Mouse (Mus musculus) kidney, embryonic 14.5 days (tissue): ENCODE results near the gene Ppp1r9a. TPM values are rescaled to one million over a fixed set of nuclear protein-coding genes. Genes with fewer than 3 reads are reported as not detected.

ENCODE experiments used
- ATAC-seq: fragments of 200-750 bp; cut with Nextera tagmentation; 2 replicates; pipeline ENCODE4 v1.8.0; 2017; ENCODE audit warnings: moderate number of reproducible peaks, mild to moderate bottlenecking, moderate TSS enrichment, moderate library complexity; ENCODE audit not compliant: low FRiP score, low TSS enrichment
- H3K27ac ChIP-seq: fragments of 300-500 bp; sonication (generic); 2 replicates; pipeline ENCODE4 v1.5.1; 2014; ENCODE audit warnings: low read depth, mild to moderate bottlenecking, low read length, moderate library complexity, mixed read lengths
- H3K27me3 ChIP-seq: fragments of 300-500 bp; sonication (generic); 2 replicates; pipeline ENCODE4 v1.6.1; 2014; ENCODE audit warnings: mild to moderate bottlenecking, low read length; ENCODE audit not compliant: control insufficient read depth, insufficient read depth
- H3K36me3 ChIP-seq: fragments of 300-500 bp; sonication (generic); 2 replicates; pipeline ENCODE4 v1.6.1; 2014; ENCODE audit warnings: low read length, mixed read lengths; ENCODE audit not compliant: control insufficient read depth, insufficient read depth
- H3K4me1 ChIP-seq: fragments of 300-500 bp; sonication (generic); 2 replicates; pipeline ENCODE4 v1.6.1; 2014; ENCODE audit warnings: low read length, mixed read lengths; ENCODE audit not compliant: control insufficient read depth, insufficient read depth
- H3K4me2 ChIP-seq: fragments of 300-500 bp; sonication (generic); replicated peaks from 2 replicates; pipeline ENCODE4 v1.6.1; 2014; ENCODE audit warnings: low read depth, mild to moderate bottlenecking, low read length
- H3K4me3 ChIP-seq: fragments of 300-500 bp; sonication (generic); 2 replicates; pipeline ENCODE4 v1.5.1; 2014; ENCODE audit warnings: mild to moderate bottlenecking, low read length
- H3K9ac ChIP-seq: fragments of 300-500 bp; sonication (generic); 2 replicates; pipeline ENCODE4 v1.6.1; 2014; ENCODE audit warnings: low read depth, mild to moderate bottlenecking, low read length, moderate library complexity
- H3K9me3 ChIP-seq: fragments of 300-500 bp; sonication (generic); 2 replicates; pipeline ENCODE4 v1.6.1; 2016; ENCODE audit warnings: low read length; ENCODE audit not compliant: control insufficient read depth
- WGBS: fragments of 180-500 bp; shearing (Covaris S2); extraction: QIAGEN DNeasy Blood & Tissue Kit; methylation state at CpG from one replicate; pipeline ENCODE4 v1.1.7; 2014; 5-methylcytosine and 5-hydroxymethylcytosine counted together
- polyA plus RNA-seq: library from polyadenylated mRNA; unstranded; fragments of >200 nt; fragmentation: Nextera tagmentation; extraction: Ambion mirVana; gene quantifications from 2 replicates; pipeline ENCODE4 v1.2.1, GENCODE M21; 2014

The Ppp1r9a gene
- polyA plus RNA-seq, 1 experiment from 2014 or later, result 28.8 TPM

DNA sequence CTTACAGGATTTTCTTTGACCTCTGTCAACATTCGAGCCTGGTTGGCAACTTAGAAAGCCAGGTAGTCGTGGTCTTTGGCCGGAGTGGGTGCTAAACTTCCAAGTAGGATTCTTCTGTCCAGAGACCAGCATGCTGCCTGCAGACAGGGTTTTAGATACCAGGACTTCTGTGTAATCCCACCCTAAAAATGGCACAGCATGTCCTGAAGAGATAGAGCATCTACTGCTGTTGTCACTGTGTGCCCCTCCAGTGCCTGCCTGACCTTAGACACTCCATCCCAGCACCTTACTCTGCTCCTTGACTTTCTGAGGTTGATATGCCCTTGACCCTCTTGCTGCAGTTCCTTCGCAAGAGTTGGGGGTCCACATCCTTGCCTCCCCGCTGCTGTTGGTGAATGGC, 127.2 kb downstream of the Ppp1r9a start:
- 66% methylated on average over 5 of the region's 5 CpGs for WGBS
- ATAC-seq, result no peak
- Histone ChIP-seq H3K36me3 (no peaks in the 10 kb centered on the region), H3K4me1 (peaks cover 16% of the 10 kb centered on the region; the same call in 1 of the 2 replicates), H3K27me3 (no peaks in the 10 kb centered on the region), H3K27ac (no peak overlapping the region), H3K4me3 (no peak overlapping the region), H3K9me3 (no peaks in the 10 kb centered on the region), H3K9ac (no peak overlapping the region), H3K4me2 (no peak overlapping the region)

DNA sequence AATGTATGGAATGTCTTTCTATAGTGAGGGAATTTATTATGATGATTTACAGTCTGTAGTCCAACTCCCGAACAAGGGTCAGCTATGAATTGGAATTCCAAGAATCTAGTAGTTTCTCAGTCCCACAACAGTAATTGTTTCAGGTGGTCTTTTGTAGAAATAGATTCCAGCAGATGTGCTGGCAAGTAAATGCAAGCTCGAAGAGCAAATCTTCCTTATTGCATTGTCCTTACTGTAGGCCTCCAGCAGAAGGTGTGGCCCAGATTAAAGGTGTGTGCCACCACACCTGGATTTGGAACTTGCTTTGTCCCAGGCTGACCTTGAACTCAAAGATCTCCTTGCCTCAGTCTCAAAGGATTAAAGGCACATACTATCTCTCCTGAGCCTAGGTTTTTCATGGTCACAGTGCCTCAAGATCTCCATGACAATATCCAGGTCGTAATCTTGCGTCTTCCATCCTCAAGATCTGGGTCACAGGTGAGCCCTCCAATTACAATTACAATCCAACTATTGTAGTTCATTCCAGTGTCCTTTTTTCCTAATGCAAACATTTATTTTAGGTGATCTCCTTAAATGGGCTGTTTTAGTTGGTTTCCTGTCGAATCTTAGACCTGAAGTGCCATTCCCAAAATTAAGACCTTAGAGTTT, 130.4 kb downstream of the Ppp1r9a start:
- Histone ChIP-seq H3K36me3 (no peaks in the 10 kb centered on the region), H3K27me3 (no peaks in the 10 kb centered on the region), H3K4me2 (no peak overlapping the region), H3K27ac (no peak overlapping the region), H3K9me3 (no peaks in the 10 kb centered on the region), H3K9ac (no peak overlapping the region), H3K4me1 (peaks cover 16% of the 10 kb centered on the region; the same call in 1 of the 2 replicates), H3K4me3 (no peak overlapping the region)
- 83% methylated on average over 5 of the region's 5 CpGs for WGBS
- ATAC-seq, result no peak

DNA sequence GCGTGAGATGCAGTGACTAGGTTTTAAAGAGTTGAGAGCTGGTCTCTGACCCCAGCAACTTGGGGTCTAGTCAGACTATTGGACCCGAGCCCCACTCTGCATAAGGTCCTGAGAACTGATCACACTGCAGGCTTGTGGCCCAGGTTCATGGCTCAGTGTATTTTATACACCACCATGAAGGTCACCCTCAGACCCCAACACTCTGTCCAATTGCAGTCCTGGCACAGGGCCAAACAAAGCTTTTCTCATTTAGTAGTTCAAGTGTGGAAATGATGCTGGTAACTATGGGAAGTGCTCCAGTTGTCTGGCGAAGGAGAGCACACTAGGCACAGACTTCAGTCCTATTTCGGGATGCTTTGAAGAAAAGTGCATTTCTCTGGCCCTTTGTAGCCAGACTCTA, 134.5 kb downstream of the Ppp1r9a start:
- no peak overlapping the region for H3K4me3 ChIP-seq
- H3K9ac ChIP-seq, result no peak overlapping the region
- ATAC-seq, result 0 out of 2 replicates have a peak, but pooled peaks have one; percentile 65
- H3K36me3 ChIP-seq, result no peaks in the 10 kb centered on the region
- H3K9me3 ChIP-seq, result no peaks in the 10 kb centered on the region
- no peaks in the 10 kb centered on the region for H3K4me1 ChIP-seq
- H3K27me3 ChIP-seq, result no peaks in the 10 kb centered on the region
- 70% methylated on average over 4 of the region's 4 CpGs for WGBS
- no peak overlapping the region for H3K27ac ChIP-seq
- H3K4me2 ChIP-seq, result no peak overlapping the region

DNA sequence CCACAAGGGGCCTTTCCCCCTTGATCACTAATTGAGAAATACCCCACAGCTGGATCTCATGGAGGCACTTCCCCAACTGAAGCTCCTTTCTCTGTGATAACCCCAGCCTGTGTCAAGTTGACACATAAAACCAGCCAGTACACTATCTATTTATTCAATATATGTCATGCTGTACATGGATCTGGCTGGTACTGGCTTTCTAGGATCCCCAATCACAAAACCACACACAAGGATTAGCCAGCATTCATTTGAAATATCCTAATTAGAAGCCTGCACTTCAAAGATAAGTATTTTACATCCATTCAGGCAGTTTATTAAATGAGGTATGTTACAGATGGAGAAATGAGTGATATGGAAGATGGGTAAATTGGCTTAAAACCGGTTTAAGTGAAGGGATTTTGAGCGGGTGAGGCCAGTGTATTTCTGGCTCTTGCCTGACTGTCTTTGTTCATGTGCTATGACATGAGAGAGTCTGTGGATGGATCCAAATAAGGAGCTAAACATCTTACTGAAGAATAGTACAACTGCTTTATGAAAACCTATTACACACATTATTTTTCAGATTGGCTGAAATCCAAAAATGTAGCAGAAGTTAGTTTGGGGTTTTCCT, 135.5 kb downstream of the Ppp1r9a start:
- H3K4me2 ChIP-seq, result no peak overlapping the region
- no peak for ATAC-seq
- H3K27ac ChIP-seq, result no peak overlapping the region
- H3K9me3 ChIP-seq, result no peaks in the 10 kb centered on the region
- no peaks in the 10 kb centered on the region for H3K4me1 ChIP-seq
- no peaks in the 10 kb centered on the region for H3K27me3 ChIP-seq
- H3K36me3 ChIP-seq, result no peaks in the 10 kb centered on the region
- 86% methylated on average over 2 of the region's 2 CpGs for WGBS
- H3K9ac ChIP-seq, result no peak overlapping the region
- H3K4me3 ChIP-seq, result no peak overlapping the region

DNA sequence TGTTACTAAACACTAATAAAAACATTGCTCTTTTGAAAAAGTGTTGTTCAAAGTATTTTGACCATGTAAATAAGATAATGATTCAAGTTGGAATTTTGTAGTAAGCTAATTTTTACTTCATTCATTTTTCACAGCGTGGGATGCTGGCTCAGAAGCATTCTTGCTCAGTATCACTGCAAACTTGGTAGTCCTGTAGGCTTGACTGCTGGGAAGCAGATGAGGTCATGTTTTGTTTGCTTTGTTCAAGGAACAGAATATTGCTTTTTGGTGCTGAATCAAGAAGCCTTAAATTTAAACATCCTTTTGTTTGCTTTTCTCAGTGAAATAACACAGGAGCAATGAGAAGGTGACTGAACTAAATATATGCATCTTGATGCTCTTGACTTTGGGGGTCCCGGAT, 136.6 kb downstream of the Ppp1r9a start:
- Histone ChIP-seq H3K4me2 (no peak overlapping the region), H3K27ac (no peak overlapping the region), H3K4me3 (no peak overlapping the region), H3K4me1 (no peaks in the 10 kb centered on the region), H3K9me3 (no peaks in the 10 kb centered on the region), H3K36me3 (no peaks in the 10 kb centered on the region), H3K9ac (no peak overlapping the region), H3K27me3 (no peaks in the 10 kb centered on the region)
- 29% methylated on average over 2 of the region's 2 CpGs for WGBS
- peak; percentile 57; the same call in 1 of the 2 replicates for ATAC-seq

DNA sequence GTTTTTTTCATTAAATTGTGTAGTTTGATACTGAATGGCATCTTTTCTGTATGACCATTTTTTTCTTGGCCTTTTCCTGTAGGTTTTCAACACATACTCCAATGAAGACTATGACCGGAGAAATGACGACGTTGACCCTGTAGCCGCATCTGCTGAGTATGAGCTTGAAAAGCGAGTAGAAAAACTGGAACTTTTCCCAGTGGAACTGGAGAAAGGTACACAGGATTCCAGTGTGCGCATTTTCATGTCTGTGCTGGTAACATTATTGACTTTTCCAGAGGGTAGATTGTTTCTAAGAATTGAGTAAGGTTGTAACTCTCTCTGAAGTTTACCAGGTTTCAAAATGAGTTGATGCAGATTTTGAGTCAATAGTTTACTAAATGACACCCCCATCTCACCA, 143.1 kb downstream of the Ppp1r9a start:
- no peak overlapping the region for H3K4me2 ChIP-seq
- H3K9ac ChIP-seq, result no peak overlapping the region
- no peak for ATAC-seq
- 0 out of 2 replicates have a peak, but pooled peaks cover 3% of the 10 kb centered on the region for H3K36me3 ChIP-seq
- no peaks in the 10 kb centered on the region for H3K27me3 ChIP-seq
- no peak overlapping the region for H3K27ac ChIP-seq
- 93% methylated on average over 6 of the region's 6 CpGs for WGBS
- no peak overlapping the region for H3K4me3 ChIP-seq
- no peaks in the 10 kb centered on the region for H3K9me3 ChIP-seq
- H3K4me1 ChIP-seq, result no peaks in the 10 kb centered on the region

DNA sequence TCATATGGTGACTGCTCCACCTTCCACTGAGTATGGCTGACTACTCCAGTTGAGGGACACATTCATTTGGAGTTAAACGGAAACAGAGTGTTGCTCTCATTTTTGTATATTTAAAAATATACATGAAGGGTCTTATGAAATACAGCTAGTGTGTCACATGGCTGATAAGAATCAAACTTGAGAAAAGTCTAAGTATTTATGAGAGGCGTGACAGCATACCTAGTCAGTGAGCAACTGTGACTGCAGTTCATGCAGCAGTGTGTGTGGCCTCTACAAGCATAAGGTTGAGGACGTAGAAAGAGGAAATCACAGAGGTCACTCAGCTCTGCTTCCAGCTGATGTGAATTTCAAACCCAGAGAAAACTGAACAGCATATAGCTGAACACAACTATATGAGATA, 145.3 kb downstream of the Ppp1r9a start:
- ATAC-seq, result no peak
- no peaks in the 10 kb centered on the region for H3K9me3 ChIP-seq
- 0 out of 2 replicates have a peak, but pooled peaks cover 3% of the 10 kb centered on the region for H3K36me3 ChIP-seq
- 80% methylated on average over 3 of the region's 3 CpGs for WGBS
- H3K27me3 ChIP-seq, result no peaks in the 10 kb centered on the region
- no peak overlapping the region for H3K27ac ChIP-seq
- H3K4me2 ChIP-seq, result no peak overlapping the region
- H3K4me3 ChIP-seq, result no peak overlapping the region
- no peaks in the 10 kb centered on the region for H3K4me1 ChIP-seq
- H3K9ac ChIP-seq, result no peak overlapping the region

DNA sequence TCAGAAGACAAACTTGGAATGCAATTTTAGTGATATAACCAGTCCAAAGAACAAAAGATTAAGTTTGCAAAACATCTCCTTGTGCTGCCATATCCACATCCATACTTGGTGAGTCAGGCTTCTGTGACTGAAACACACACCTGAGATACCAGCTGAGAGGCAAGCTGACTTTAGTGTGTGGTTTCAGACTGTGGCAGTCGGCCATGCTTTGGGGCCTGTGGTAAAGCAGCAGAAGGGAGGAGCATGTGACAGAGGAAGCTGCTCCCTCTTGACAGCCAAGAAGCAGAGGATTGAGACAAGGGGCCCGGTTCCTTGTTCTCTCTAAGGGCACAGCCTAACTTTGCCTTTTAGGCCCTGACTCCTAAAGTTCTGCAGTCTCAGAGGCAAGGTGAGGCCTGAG, 149.6 kb downstream of the Ppp1r9a start:
- Histone ChIP-seq H3K9me3 (no peaks in the 10 kb centered on the region), H3K9ac (no peak overlapping the region), H3K4me2 (no peak overlapping the region), H3K27me3 (no peaks in the 10 kb centered on the region), H3K4me3 (no peak overlapping the region), H3K36me3 (no peaks in the 10 kb centered on the region), H3K27ac (no peak overlapping the region), H3K4me1 (no peaks in the 10 kb centered on the region)
- WGBS, result 69% methylated on average over 2 of the region's 2 CpGs
- ATAC-seq, result no peak

DNA sequence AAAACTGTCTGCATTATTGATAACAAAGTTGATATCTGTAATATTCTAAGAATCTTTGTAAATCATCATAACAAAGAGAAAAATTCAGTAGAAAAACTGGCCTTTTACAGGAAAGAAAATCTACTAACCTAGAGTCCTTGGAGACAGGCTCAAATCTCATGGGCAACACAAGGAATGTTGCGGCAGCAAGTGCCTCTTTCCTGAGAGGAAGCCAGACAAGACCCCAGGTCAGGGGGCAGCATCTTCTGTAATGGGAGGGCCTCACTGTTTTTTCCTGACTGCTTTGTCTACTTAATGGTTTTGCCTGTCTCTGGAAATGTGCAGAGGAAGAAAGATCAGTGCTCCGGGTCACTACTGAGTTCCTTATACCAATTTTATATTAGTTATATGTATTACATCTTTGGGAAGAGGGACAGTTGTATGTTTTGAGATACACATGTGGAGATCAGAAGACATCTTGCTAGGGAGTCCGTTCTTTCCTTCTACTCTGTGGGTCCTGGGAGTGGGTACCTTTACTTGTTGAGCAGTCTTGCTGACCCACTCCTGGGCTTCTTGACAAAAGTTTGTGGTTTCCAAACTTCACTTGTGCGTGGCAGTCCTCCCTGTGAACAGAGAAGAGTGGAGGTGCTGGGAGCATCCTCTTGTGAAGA, 151.9 kb downstream of the Ppp1r9a start:
- H3K27ac ChIP-seq, result no peak overlapping the region
- H3K4me2 ChIP-seq, result no peak overlapping the region
- no peak for ATAC-seq
- no peaks in the 10 kb centered on the region for H3K27me3 ChIP-seq
- no peaks in the 10 kb centered on the region for H3K36me3 ChIP-seq
- H3K9ac ChIP-seq, result no peak overlapping the region
- no peak overlapping the region for H3K4me3 ChIP-seq
- H3K4me1 ChIP-seq, result no peaks in the 10 kb centered on the region
- H3K9me3 ChIP-seq, result no peaks in the 10 kb centered on the region
- WGBS, result 77% methylated on average over 4 of the region's 4 CpGs
